Mouse (Mus musculus): ENCODE data around the gene Gast. TPM values are rescaled to one million over a fixed set of nuclear protein-coding genes. Genes with fewer than 3 reads are reported as not detected.

Gene Gast
- total RNA-seq (2014; rRNA removed) (not detected in 2 replicates), polyA plus RNA-seq (2015; fragmentation: Nextera tagmentation; extraction: Ambion mirVana) (0.48 and 0.51 TPM in 2 replicates)

DNA sequence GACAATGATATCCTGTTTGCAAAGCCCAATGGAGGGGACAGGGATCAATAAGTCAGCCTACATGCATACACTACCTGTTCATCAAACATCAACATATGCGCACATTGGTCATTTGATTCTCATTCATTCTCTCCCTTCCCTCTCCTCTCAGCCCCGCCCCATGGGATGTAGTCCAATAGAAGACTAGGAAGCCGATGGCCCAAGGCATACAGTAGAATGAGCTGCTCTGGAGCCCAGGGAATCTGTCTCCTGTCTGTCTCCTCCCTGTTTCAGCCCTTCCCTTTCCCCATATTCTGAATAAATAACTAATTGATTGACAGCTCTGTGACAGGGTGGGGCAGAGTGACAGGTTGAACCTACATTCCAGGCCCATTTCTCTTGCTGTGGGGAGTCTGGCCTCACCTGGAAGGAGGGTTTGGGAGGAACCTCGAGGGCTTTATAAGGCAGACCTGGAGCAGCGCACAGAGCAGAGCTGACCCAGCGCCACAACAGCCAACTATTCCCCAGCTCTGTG, at the start of gene Gast:
Gene Gast, plus strand, starts transcription at position 464 of the 514 bp plus-strand sequence.
- Histone ChIP-seq H3K36me3 (ENCODE audit: insufficient read depth) (no peaks in the 10 kb centered on the region), H3K4me3 (ENCODE audit: low read depth, low read length) (no peak within 1 kb of the TSS), H3K27ac (ENCODE audit: low read depth, low read length) (peak within 1 kb of the TSS; percentile 87), H3K4me2 (ENCODE audit: low read depth) (no peak within 1 kb of the TSS), H3K9me3 (ENCODE audit: low read length) (no peaks in the 10 kb centered on the region), H3K27me3 (ENCODE audit: insufficient read depth, low read length) (no peaks in the 10 kb centered on the region), H3K9ac (no peak within 1 kb of the TSS), H3K4me1 (ENCODE audit: insufficient read depth) (peaks cover 12% of the 10 kb centered on the region; the same call in 1 of the 2 replicates)
- no peak for TF ChIP-seq CTCF (IDR thresholded peaks at IDR 0.05; ENCODE audit: low read depth)
- DNase-seq (no peak), ATAC-seq (no peak)
- 72% methylated on average over 6 of the region's 6 CpGs for WGBS

DNA sequence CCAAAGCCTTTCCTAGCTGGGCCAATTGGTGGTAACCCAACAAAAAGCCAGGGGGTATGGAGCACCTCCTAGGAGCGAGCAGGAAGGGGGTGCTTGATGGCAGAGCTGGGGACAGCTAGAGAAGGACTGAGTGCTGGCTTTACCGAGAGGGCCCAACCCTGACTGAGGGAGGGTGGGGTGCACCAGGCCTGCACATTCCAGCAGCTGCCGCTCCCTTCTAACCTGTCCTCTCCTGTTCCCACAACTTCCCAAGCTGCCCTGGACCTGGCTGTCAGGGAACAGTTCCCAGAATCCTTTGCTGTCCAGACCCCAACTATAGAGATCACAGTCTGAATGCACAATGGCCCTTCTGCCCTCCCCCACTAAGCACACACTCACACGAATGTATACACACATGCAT, 49.2 kb upstream of the Gast start:
- ATAC-seq: no peak
- no peak overlapping the region for H3K4me3 ChIP-seq (ENCODE audit: low read depth, low read length)
- 83% methylated on average over 4 of the region's 4 CpGs for WGBS
- H3K9ac ChIP-seq: no peak overlapping the region
- DNase-seq: no peak
- no peaks in the 10 kb centered on the region for H3K4me1 ChIP-seq (ENCODE audit: insufficient read depth)
- no peaks in the 10 kb centered on the region for H3K36me3 ChIP-seq (ENCODE audit: insufficient read depth)
- no peaks in the 10 kb centered on the region for H3K9me3 ChIP-seq (ENCODE audit: low read length)
- H3K4me2 ChIP-seq (ENCODE audit: low read depth): no peak overlapping the region
- H3K27me3 ChIP-seq (ENCODE audit: insufficient read depth, low read length): no peaks in the 10 kb centered on the region
- H3K27ac ChIP-seq (ENCODE audit: low read depth, low read length): no peak overlapping the region
- TF ChIP-seq CTCF (IDR thresholded peaks at IDR 0.05; ENCODE audit: low read depth): no peak

DNA sequence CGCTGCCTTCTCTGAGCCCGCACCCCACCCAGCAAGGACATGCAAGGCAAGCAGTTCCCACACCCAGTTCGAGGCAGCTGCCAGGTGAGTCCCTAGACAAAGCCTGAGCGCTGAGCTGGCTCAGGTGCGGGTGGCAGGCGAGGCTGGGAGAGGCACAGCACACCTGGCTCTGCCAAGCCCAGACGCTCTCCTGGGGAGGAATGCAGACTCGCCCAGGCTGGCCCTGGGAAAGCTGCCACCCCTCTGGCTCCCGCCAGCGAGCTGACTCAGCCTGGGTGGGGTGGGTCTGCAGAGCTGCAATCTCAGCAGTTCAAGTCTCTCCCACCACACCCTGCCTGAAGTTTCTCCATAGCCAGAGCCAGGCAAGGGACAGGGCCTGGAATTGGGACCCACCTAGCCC, 47.2 kb upstream of the Gast start:
- H3K27ac ChIP-seq (ENCODE audit: low read depth, low read length): no peak overlapping the region
- DNase-seq (no peak), ATAC-seq (no peak)
- H3K4me2 ChIP-seq (ENCODE audit: low read depth): no peak overlapping the region
- H3K4me3 ChIP-seq (ENCODE audit: low read depth, low read length): no peak overlapping the region
- no peaks in the 10 kb centered on the region for H3K9me3 ChIP-seq (ENCODE audit: low read length)
- no peaks in the 10 kb centered on the region for H3K36me3 ChIP-seq (ENCODE audit: insufficient read depth)
- no peaks in the 10 kb centered on the region for H3K4me1 ChIP-seq (ENCODE audit: insufficient read depth)
- 29% methylated on average over 10 of the region's 10 CpGs for WGBS
- no peaks in the 10 kb centered on the region for H3K27me3 ChIP-seq (ENCODE audit: insufficient read depth, low read length)
- no peak overlapping the region for H3K9ac ChIP-seq
- no peak for TF ChIP-seq CTCF (IDR thresholded peaks at IDR 0.05; ENCODE audit: low read depth)

DNA sequence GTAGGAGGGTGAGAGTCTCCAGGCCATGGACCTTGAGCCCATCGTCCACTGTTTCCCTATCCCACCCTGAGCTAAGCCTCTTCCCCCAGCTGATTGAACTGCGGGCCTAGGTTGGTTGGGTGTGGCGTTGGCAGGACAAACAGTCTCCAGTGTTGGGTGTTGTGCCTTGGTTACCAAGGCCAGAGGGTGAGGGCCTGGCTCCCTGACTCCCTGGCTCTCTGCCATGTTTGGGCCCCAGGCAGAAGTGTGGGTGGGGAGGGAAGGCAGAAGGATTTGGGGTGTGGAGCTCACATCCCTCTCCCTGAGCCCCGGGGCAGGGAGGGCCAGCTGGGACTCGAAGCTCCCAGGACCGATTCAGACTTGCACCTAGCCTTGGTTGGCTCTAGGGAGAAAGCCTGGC, 45.3 kb upstream of the Gast start:
- no peaks in the 10 kb centered on the region for H3K36me3 ChIP-seq (ENCODE audit: insufficient read depth)
- no peak overlapping the region for H3K4me2 ChIP-seq (ENCODE audit: low read depth)
- H3K4me1 ChIP-seq (ENCODE audit: insufficient read depth): no peaks in the 10 kb centered on the region
- H3K9me3 ChIP-seq (ENCODE audit: low read length): no peaks in the 10 kb centered on the region
- H3K27ac ChIP-seq (ENCODE audit: low read depth, low read length): no peak overlapping the region
- no peak for ATAC-seq
- no peak for TF ChIP-seq CTCF (IDR thresholded peaks at IDR 0.05; ENCODE audit: low read depth)
- DNase-seq: no peak
- no peak overlapping the region for H3K9ac ChIP-seq
- 75% methylated on average over 6 of the region's 6 CpGs for WGBS
- H3K4me3 ChIP-seq (ENCODE audit: low read depth, low read length): no peak overlapping the region
- H3K27me3 ChIP-seq (ENCODE audit: insufficient read depth, low read length): no peaks in the 10 kb centered on the region

DNA sequence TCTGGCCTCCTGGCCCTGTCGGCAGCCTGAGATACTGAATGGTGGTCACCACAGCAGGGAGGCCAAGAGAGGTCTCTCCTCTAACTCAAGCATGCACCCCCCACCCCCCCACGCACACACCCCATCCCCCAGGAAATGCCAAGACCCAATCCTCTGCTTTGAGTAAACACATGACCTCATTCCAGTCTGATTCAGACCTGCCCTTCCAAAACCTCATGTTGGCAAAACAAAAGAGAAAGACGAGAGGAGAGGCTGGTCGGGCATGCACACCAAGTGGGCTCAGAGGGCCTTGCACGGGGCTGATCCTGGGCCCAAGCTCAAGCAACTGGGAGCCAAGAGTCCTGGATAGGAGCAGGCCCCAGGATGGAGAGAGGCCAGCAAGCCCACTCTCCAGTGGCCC, 44.0 kb upstream of the Gast start:
- no peak for ATAC-seq
- Histone ChIP-seq H3K4me1 (ENCODE audit: insufficient read depth) (no peaks in the 10 kb centered on the region), H3K36me3 (ENCODE audit: insufficient read depth) (no peaks in the 10 kb centered on the region), H3K27me3 (ENCODE audit: insufficient read depth, low read length) (no peaks in the 10 kb centered on the region), H3K27ac (ENCODE audit: low read depth, low read length) (no peak overlapping the region), H3K4me2 (ENCODE audit: low read depth) (no peak overlapping the region), H3K4me3 (ENCODE audit: low read depth, low read length) (no peak overlapping the region), H3K9ac (no peak overlapping the region), H3K9me3 (ENCODE audit: low read length) (no peaks in the 10 kb centered on the region)
- DNase-seq: no peak
- 26% methylated on average over 5 of the region's 5 CpGs for WGBS
- TF ChIP-seq CTCF (IDR thresholded peaks at IDR 0.05; ENCODE audit: low read depth): no peak

DNA sequence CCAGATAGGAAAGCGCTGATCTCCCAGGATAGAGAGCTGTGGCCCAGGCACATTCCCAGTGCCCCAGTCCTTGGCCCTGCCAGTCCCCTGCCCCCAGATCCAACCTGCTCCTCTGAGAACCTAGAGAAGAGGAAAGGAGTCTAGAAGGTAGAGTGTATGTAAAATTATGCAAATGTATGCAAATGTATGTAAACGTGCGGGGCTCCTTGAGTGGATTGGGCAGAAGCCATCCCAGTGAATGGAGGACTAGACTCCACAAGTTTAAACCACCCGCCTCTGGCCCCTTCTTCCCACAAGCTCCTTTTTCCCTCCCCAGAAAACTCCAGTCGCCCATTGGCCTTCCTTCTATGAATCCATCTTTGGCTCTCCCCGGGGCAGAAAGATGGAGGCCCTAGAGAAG, 41.3 kb upstream of the Gast start:
- no peak for DNase-seq
- WGBS: 32% methylated on average over 6 of the region's 6 CpGs

DNA sequence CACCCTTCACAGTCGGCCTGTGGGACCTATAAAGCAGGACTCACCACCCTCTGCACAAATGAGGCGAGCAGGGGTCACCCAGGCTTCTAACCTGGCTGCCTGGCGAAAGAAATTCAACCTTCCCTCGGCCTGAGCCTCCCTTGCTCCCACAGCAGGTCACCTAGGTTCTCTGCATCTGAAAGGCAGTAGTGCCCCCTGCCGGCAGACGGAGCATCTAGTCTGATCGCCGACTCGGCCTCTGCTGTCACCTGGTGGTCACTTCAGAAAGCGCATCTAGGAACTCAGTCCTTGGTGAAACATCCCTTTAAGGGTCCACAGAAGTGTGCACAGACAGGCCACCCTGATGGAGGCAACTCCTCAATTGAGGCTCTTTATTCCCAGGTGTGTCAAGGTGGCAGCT, 38.9 kb upstream of the Gast start:
- peak; percentile 89 for DNase-seq
- TF ChIP-seq CTCF (IDR thresholded peaks at IDR 0.05; ENCODE audit: low read depth): peak; percentile 100
- Histone ChIP-seq H3K4me2 (ENCODE audit: low read depth) (no peak overlapping the region), H3K27me3 (ENCODE audit: insufficient read depth, low read length) (no peaks in the 10 kb centered on the region), H3K9me3 (ENCODE audit: low read length) (no peaks in the 10 kb centered on the region), H3K4me3 (ENCODE audit: low read depth, low read length) (no peak overlapping the region), H3K36me3 (ENCODE audit: insufficient read depth) (no peaks in the 10 kb centered on the region), H3K9ac (no peak overlapping the region), H3K27ac (ENCODE audit: low read depth, low read length) (no peak overlapping the region), H3K4me1 (ENCODE audit: insufficient read depth) (no peaks in the 10 kb centered on the region)
- WGBS: 6% methylated on average over 10 of the region's 10 CpGs
- ATAC-seq: peak; percentile 70

More for the DNA sequence above, 41.3 kb upstream of the Gast start:
- Histone ChIP-seq H3K27ac (ENCODE audit: low read depth, low read length) (no peak overlapping the region), H3K27me3 (ENCODE audit: insufficient read depth, low read length) (no peaks in the 10 kb centered on the region), H3K36me3 (ENCODE audit: insufficient read depth) (no peaks in the 10 kb centered on the region), H3K4me1 (ENCODE audit: insufficient read depth) (no peaks in the 10 kb centered on the region), H3K9me3 (ENCODE audit: low read length) (no peaks in the 10 kb centered on the region), H3K9ac (no peak overlapping the region), H3K4me2 (ENCODE audit: low read depth) (no peak overlapping the region), H3K4me3 (ENCODE audit: low read depth, low read length) (no peak overlapping the region)
- no peak for TF ChIP-seq CTCF (IDR thresholded peaks at IDR 0.05; ENCODE audit: low read depth)
- ATAC-seq: peak; percentile 24; the same call in 1 of the 2 replicates
